Mouse (Mus musculus) olfactory bulb, adult 2 months (tissue): ENCODE results near the gene Ampd2.

Source experiments
- CTCF ChIP-seq: fragments of 200-500 bp; IDR thresholded peaks from 2 replicates; pipeline ENCODE4 v1.5.1; 2012; ENCODE audit warnings: low read depth, mild to moderate bottlenecking, low read length, moderate library complexity; ENCODE audit not compliant: insufficient read depth
- POLR2A ChIP-seq: fragments of 200-500 bp; IDR thresholded peaks from 2 replicates; pipeline ENCODE4 v1.6.1; 2012; ENCODE audit warnings: mild to moderate bottlenecking, low read depth, low read length, moderate library complexity; ENCODE audit not compliant: insufficient read depth

DNA sequence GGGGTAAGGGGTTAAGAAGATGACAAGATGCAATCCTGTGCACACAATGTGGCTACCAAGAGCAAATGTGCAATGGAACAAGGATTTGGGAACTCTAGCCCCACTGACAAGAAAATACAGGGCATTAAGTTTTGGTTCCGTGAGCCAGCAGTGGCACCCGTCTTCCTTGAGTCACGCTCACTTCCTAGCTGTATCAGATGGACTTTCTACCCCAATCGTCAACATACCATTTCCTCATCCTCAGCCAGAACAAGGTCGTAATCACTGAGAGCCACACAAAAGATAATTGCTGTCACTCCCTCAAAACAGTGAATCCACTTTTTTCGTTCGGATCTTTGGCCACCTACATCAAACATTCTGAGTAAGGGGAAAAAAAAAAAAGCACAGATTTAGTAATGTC lies 25.8 kb upstream of the Ampd2 start:
- TF ChIP-seq POLR2A = no peak
- TF ChIP-seq CTCF = no peak
